Mouse (Mus musculus): ENCODE results near the gene Itpkb. TPM values are rescaled to one million over a fixed set of nuclear protein-coding genes. Genes with fewer than 3 reads are reported as not detected.
A peak's percentile ranks its signal among the peaks of the same experiment; 100 is the strongest.

Gene Itpkb
- polyA plus RNA-seq, 1 experiment from 2014 or later = 1.4 TPM

DNA sequence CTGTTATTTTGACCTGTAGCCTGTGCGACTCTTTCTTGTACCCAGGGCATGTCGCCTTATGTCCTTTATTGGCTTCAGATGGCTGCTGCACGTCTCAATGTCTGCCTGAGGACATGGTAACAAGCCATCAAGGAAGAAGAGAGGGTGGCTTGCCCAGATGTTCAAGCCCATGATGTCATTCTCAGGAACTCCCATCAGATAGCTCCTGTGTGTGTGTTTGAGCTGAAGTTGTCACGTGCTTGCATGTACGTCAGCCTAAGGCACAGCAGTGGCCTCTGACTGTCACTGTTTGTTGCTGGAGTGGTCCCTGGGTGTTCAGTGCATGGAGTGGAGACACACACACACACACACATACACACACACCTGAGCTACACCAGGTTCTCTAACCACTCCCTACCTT, 29.0 kb downstream of the Itpkb start:
- Histone ChIP-seq H3K27ac (ENCODE audit: low read depth) (no peak overlapping the region), H3K4me2 (ENCODE audit: low read depth, low read length) (no peak overlapping the region), H3K36me3 (replicated peaks; ENCODE audit: insufficient read depth, low read length) (no peaks in the 10 kb centered on the region), H3K9ac (replicated peaks) (no peak overlapping the region), H3K4me3 (ENCODE audit: low read depth, low read length) (no peak overlapping the region), H3K9me3 (ENCODE audit: low read length) (no peaks in the 10 kb centered on the region), H3K4me1 (ENCODE audit: insufficient read depth) (peaks cover 13% of the 10 kb centered on the region), H3K27me3 (ENCODE audit: insufficient read depth, low read length) (no peaks in the 10 kb centered on the region)
- no peak for TF ChIP-seq EP300 (IDR thresholded peaks at IDR 0.05; ENCODE audit: low read depth)
- TF ChIP-seq CTCF (IDR thresholded peaks at IDR 0.05; ENCODE audit: low read depth) = no peak
- ATAC-seq (no peak), DNase-seq (no peak)
- 71% methylated on average over 5 of the region's 5 CpGs for WGBS (ENCODE audit: insufficient replicate concordance)

DNA sequence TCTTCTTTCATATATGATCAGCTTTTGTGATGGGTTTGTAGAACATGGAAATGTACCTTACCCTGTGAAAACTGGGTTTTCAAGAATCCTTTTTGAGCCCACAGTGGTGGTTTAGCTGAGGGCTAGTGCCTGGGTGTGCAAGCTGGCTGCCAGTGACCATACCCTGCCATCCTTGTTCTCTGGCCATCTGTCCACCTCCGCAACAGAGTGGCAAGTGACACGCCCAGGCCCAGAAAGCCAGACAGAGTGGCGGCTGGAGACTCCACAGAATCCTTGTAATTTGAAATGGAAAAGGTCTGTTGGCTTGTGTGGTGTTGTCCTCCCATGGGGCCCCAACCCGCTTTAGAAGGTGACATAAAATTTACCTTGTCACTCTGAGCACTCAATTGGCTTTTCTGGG, 31.9 kb downstream of the Itpkb start:
- Histone ChIP-seq H3K27ac (ENCODE audit: low read depth) (no peak overlapping the region), H3K4me3 (ENCODE audit: low read depth, low read length) (no peak overlapping the region), H3K9ac (replicated peaks) (no peak overlapping the region), H3K4me1 (ENCODE audit: insufficient read depth) (peaks cover 37% of the 10 kb centered on the region), H3K27me3 (ENCODE audit: insufficient read depth, low read length) (no peaks in the 10 kb centered on the region), H3K4me2 (ENCODE audit: low read depth, low read length) (no peak overlapping the region), H3K36me3 (replicated peaks; ENCODE audit: insufficient read depth, low read length) (no peaks in the 10 kb centered on the region), H3K9me3 (ENCODE audit: low read length) (no peaks in the 10 kb centered on the region)
- DNase-seq (no peak), ATAC-seq (no peak)
- WGBS (ENCODE audit: insufficient replicate concordance) = 85% methylated on average over 4 of the region's 4 CpGs
- TF ChIP-seq EP300 (IDR thresholded peaks at IDR 0.05; ENCODE audit: low read depth) (no peak), CTCF (IDR thresholded peaks at IDR 0.05; ENCODE audit: low read depth) (no peak)

DNA sequence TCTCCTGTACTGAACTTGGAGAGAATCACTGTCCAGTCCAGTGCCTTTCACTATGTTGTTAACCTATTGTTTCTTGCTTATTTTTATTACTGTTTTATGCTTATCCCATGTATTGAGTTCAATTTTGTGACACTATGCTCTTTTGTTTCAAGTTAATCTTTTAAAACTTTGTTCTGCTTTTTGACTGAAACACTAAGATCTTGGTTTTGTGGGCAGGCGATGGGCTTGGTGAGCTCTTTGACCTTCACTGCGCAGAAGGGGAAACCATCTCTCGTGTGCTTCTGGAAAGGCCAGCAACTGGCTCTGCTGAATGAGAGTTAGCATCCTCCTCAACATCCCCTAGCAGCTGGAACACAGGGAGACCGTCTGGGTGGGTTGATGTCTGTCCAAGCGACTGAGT, 32.6 kb downstream of the Itpkb start:
- ATAC-seq (no peak), DNase-seq (no peak)
- TF ChIP-seq EP300 (IDR thresholded peaks at IDR 0.05; ENCODE audit: low read depth) (no peak), CTCF (IDR thresholded peaks at IDR 0.05; ENCODE audit: low read depth) (no peak)
- Histone ChIP-seq H3K4me3 (ENCODE audit: low read depth, low read length) (no peak overlapping the region), H3K4me1 (ENCODE audit: insufficient read depth) (peaks cover 37% of the 10 kb centered on the region), H3K27ac (ENCODE audit: low read depth) (no peak overlapping the region), H3K27me3 (ENCODE audit: insufficient read depth, low read length) (no peaks in the 10 kb centered on the region), H3K9ac (replicated peaks) (no peak overlapping the region), H3K9me3 (ENCODE audit: low read length) (no peaks in the 10 kb centered on the region), H3K4me2 (ENCODE audit: low read depth, low read length) (no peak overlapping the region), H3K36me3 (replicated peaks; ENCODE audit: insufficient read depth, low read length) (no peaks in the 10 kb centered on the region)
- 59% methylated on average over 5 of the region's 5 CpGs for WGBS (ENCODE audit: insufficient replicate concordance)

DNA sequence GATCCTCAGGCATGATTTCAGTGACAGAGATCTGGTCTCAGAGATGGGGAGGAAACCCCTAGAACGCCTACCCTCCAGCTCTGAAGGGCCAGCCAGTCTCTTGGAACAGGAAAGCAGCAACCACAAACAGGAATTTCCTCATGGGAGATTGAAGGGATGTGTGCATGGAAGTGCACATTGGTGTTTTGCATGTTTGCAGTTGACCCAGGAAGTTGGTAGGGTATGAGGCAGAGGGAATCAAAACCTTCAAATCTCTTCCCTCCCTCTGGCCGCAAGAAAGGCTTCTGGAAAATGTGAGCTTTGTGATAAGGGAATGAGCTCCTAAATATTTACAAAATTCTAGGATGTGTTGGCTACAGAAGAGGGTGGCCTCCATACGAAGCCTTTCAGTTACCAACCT, 33.0 kb downstream of the Itpkb start:
- WGBS (ENCODE audit: insufficient replicate concordance) = 52% methylated on average over 3 of the region's 3 CpGs
- TF ChIP-seq EP300 (IDR thresholded peaks at IDR 0.05; ENCODE audit: low read depth) (no peak), CTCF (IDR thresholded peaks at IDR 0.05; ENCODE audit: low read depth) (no peak)
- no peak for DNase-seq
- ATAC-seq = no peak
- peaks cover 34% of the 10 kb centered on the region for H3K4me1 ChIP-seq (ENCODE audit: insufficient read depth)
- no peaks in the 10 kb centered on the region for H3K27me3 ChIP-seq (ENCODE audit: insufficient read depth, low read length)
- H3K4me2 ChIP-seq (ENCODE audit: low read depth, low read length) = no peak overlapping the region
- no peaks in the 10 kb centered on the region for H3K9me3 ChIP-seq (ENCODE audit: low read length)
- H3K4me3 ChIP-seq (ENCODE audit: low read depth, low read length) = no peak overlapping the region
- no peaks in the 10 kb centered on the region for H3K36me3 ChIP-seq (replicated peaks; ENCODE audit: insufficient read depth, low read length)
- no peak overlapping the region for H3K9ac ChIP-seq (replicated peaks)
- peak overlapping the region; percentile 29; the same call in 1 of the 2 replicates for H3K27ac ChIP-seq (ENCODE audit: low read depth)

DNA sequence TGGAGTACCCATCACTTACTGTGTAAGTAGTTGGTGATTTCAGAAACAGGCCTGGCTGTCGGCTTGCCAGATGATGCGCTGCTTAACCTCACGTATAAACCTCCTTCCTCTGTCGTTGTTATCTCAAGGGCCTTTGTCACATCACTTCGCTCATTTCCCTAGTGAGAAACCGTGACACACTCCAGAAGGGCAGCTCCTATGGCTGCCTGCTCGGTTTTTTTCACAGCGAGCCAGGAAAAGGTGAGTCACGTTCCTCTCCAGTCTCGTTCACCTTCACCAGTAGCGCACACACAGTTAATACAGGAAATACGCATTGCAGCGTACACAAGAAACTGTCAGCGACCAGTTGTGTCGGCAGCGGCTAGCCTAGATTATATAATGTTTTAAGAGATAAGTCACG, 33.7 kb downstream of the Itpkb start:
- H3K4me3 ChIP-seq (ENCODE audit: low read depth, low read length) = no peak overlapping the region
- H3K4me1 ChIP-seq (ENCODE audit: insufficient read depth) = peaks cover 36% of the 10 kb centered on the region
- no peaks in the 10 kb centered on the region for H3K36me3 ChIP-seq (replicated peaks; ENCODE audit: insufficient read depth, low read length)
- H3K27ac ChIP-seq (ENCODE audit: low read depth) = peak overlapping the region; percentile 29; the same call in 1 of the 2 replicates
- no peak overlapping the region for H3K9ac ChIP-seq (replicated peaks)
- DNase-seq (no peak), ATAC-seq (no peak)
- no peaks in the 10 kb centered on the region for H3K27me3 ChIP-seq (ENCODE audit: insufficient read depth, low read length)
- H3K4me2 ChIP-seq (ENCODE audit: low read depth, low read length) = no peak overlapping the region
- TF ChIP-seq EP300 (IDR thresholded peaks at IDR 0.05; ENCODE audit: low read depth) (no peak), CTCF (IDR thresholded peaks at IDR 0.05; ENCODE audit: low read depth) (no peak)
- no peaks in the 10 kb centered on the region for H3K9me3 ChIP-seq (ENCODE audit: low read length)
- 38% methylated on average over 17 of the region's 17 CpGs for WGBS (ENCODE audit: insufficient replicate concordance)

DNA sequence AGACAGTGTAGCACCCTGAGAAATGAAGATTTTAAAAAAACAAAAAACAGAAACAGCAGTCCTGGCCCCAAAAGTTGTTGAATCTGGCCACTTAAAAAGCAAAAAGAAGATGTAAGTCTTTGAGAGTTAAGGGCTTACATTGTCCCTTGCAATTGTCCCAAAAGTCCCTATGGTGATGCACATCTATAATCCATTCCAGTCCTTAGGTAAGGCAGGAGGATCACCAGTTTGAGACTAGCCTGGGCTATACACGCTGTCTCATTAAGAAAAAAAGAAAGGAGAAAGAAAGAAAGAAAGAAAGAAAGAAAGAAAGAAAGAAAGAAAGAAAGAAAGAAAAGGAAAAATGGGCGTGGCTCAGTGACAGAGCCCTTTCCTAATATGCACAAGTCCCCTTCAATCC, 34.4 kb downstream of the Itpkb start:
- Histone ChIP-seq H3K4me2 (ENCODE audit: low read depth, low read length) (peak overlapping the region; percentile 81), H3K9me3 (ENCODE audit: low read length) (no peaks in the 10 kb centered on the region), H3K27me3 (ENCODE audit: insufficient read depth, low read length) (no peaks in the 10 kb centered on the region), H3K4me3 (ENCODE audit: low read depth, low read length) (peak overlapping the region; percentile 29), H3K27ac (ENCODE audit: low read depth) (no peak overlapping the region), H3K9ac (replicated peaks) (no peak overlapping the region; the same call in 1 of the 2 replicates), H3K4me1 (ENCODE audit: insufficient read depth) (peaks cover 36% of the 10 kb centered on the region), H3K36me3 (replicated peaks; ENCODE audit: insufficient read depth, low read length) (no peaks in the 10 kb centered on the region)
- ATAC-seq (no peak), DNase-seq (no peak)
- 12% methylated on average over 2 of the region's 2 CpGs for WGBS (ENCODE audit: insufficient replicate concordance)
- TF ChIP-seq EP300 (IDR thresholded peaks at IDR 0.05; ENCODE audit: low read depth) = no peak
- no peak for TF ChIP-seq CTCF (IDR thresholded peaks at IDR 0.05; ENCODE audit: low read depth)
